Mouse (Mus musculus): ENCODE data around the gene Slc35g2. TPM values are rescaled to one million over a fixed set of nuclear protein-coding genes. Genes with fewer than 3 reads are reported as not detected.

The Slc35g2 gene
- polyA plus RNA-seq, 1 experiment from 2014 or later: 24.2 TPM

- Histone ChIP-seq H3K27me3 (ENCODE audit: control insufficient read depth, insufficient read depth, low read length) (no peaks in the 10 kb centered on the region), H3K9me3 (ENCODE audit: control insufficient read depth, low read length) (no peaks in the 10 kb centered on the region), H3K36me3 (replicated peaks; ENCODE audit: control insufficient read depth, insufficient read depth) (no peaks in the 10 kb centered on the region), H3K4me3 (replicated peaks; ENCODE audit: low read length) (peak overlapping the region; percentile 69), H3K4me1 (replicated peaks; ENCODE audit: control insufficient read depth, insufficient read depth, low read length) (peaks cover 11% of the 10 kb centered on the region), H3K9ac (peak overlapping the region; percentile 83), H3K27ac (peak overlapping the region; percentile 63; the same call in 1 of the 2 replicates), H3K4me2 (replicated peaks) (peak overlapping the region; percentile 70)
- DNase-seq (ENCODE audit: low spot score) (peak; percentile 35), ATAC-seq (ENCODE audit: low FRiP score) (peak; percentile 54; the same call in 1 of the 2 replicates)
- WGBS: 9% methylated on average over 32 of the region's 32 CpGs
Observed at GRCm38 (mm10) chr9:100569798-100570625, 878 bp downstream of the Slc35g2 start.

- H3K4me1 ChIP-seq (replicated peaks; ENCODE audit: control insufficient read depth, insufficient read depth, low read length): no peaks in the 10 kb centered on the region
- no peaks in the 10 kb centered on the region for H3K27me3 ChIP-seq (ENCODE audit: control insufficient read depth, insufficient read depth, low read length)
- H3K36me3 ChIP-seq (replicated peaks; ENCODE audit: control insufficient read depth, insufficient read depth): no peaks in the 10 kb centered on the region
- WGBS: 77% methylated on average over 10 of the region's 10 CpGs
- H3K9ac ChIP-seq: no peak overlapping the region
- H3K4me2 ChIP-seq (replicated peaks): no peak overlapping the region
- H3K4me3 ChIP-seq (replicated peaks; ENCODE audit: low read length): no peak overlapping the region
- no peak for ATAC-seq (ENCODE audit: low FRiP score)
- no peaks in the 10 kb centered on the region for H3K9me3 ChIP-seq (ENCODE audit: control insufficient read depth, low read length)
- DNase-seq (ENCODE audit: low spot score): no peak
- H3K27ac ChIP-seq: no peak overlapping the region
Observed at GRCm38 (mm10) chr9:100560251-100560890, 10.5 kb downstream of the Slc35g2 start.

- Histone ChIP-seq H3K27ac (no peak overlapping the region), H3K9me3 (ENCODE audit: control insufficient read depth, low read length) (no peaks in the 10 kb centered on the region), H3K4me2 (replicated peaks) (no peak overlapping the region), H3K9ac (no peak overlapping the region), H3K4me3 (replicated peaks; ENCODE audit: low read length) (no peak overlapping the region), H3K4me1 (replicated peaks; ENCODE audit: control insufficient read depth, insufficient read depth, low read length) (no peaks in the 10 kb centered on the region), H3K27me3 (ENCODE audit: control insufficient read depth, insufficient read depth, low read length) (no peaks in the 10 kb centered on the region), H3K36me3 (replicated peaks; ENCODE audit: control insufficient read depth, insufficient read depth) (no peaks in the 10 kb centered on the region)
- DNase-seq (ENCODE audit: low spot score) (no peak), ATAC-seq (ENCODE audit: low FRiP score) (no peak)
Observed at GRCm38 (mm10) chr9:100558991-100559390, 11.9 kb downstream of the Slc35g2 start.

- no peaks in the 10 kb centered on the region for H3K27me3 ChIP-seq (ENCODE audit: control insufficient read depth, insufficient read depth, low read length)
- H3K36me3 ChIP-seq (replicated peaks; ENCODE audit: control insufficient read depth, insufficient read depth): peaks cover 2% of the 10 kb centered on the region; the same call in 1 of the 2 replicates
- peaks cover under 1% of the 10 kb centered on the region; the same call in 1 of the 2 replicates for H3K9me3 ChIP-seq (ENCODE audit: control insufficient read depth, low read length)
- H3K9ac ChIP-seq: no peak overlapping the region
- no peak overlapping the region for H3K4me3 ChIP-seq (replicated peaks; ENCODE audit: low read length)
- no peaks in the 10 kb centered on the region for H3K4me1 ChIP-seq (replicated peaks; ENCODE audit: control insufficient read depth, insufficient read depth, low read length)
- no peak for DNase-seq (ENCODE audit: low spot score)
- 81% methylated on average over 4 of the region's 4 CpGs for WGBS
- no peak for ATAC-seq (ENCODE audit: low FRiP score)
- H3K27ac ChIP-seq: no peak overlapping the region
- H3K4me2 ChIP-seq (replicated peaks): no peak overlapping the region
Observed at GRCm38 (mm10) chr9:100558023-100558573, 12.8 kb downstream of the Slc35g2 start.

GRCm38 (mm10) chr9:100555686-100556085 lies 15.2 kb downstream of the Slc35g2 start:
- Histone ChIP-seq H3K9me3 (ENCODE audit: control insufficient read depth, low read length) (peaks cover 8% of the 10 kb centered on the region; the same call in 1 of the 2 replicates), H3K27me3 (ENCODE audit: control insufficient read depth, insufficient read depth, low read length) (no peaks in the 10 kb centered on the region), H3K9ac (no peak overlapping the region), H3K36me3 (replicated peaks; ENCODE audit: control insufficient read depth, insufficient read depth) (peaks cover 14% of the 10 kb centered on the region), H3K4me2 (replicated peaks) (no peak overlapping the region), H3K4me1 (replicated peaks; ENCODE audit: control insufficient read depth, insufficient read depth, low read length) (no peaks in the 10 kb centered on the region), H3K4me3 (replicated peaks; ENCODE audit: low read length) (no peak overlapping the region), H3K27ac (no peak overlapping the region)
- no peak for DNase-seq (ENCODE audit: low spot score)
- ATAC-seq (ENCODE audit: low FRiP score): no peak
- WGBS: 76% methylated on average over 5 of the region's 5 CpGs

GRCm38 (mm10) chr9:100548313-100548712 lies 22.6 kb downstream of the Slc35g2 start:
- Histone ChIP-seq H3K27ac (no peak overlapping the region), H3K4me1 (replicated peaks; ENCODE audit: control insufficient read depth, insufficient read depth, low read length) (peaks cover 20% of the 10 kb centered on the region), H3K9ac (no peak overlapping the region), H3K9me3 (ENCODE audit: control insufficient read depth, low read length) (peaks cover 18% of the 10 kb centered on the region), H3K4me2 (replicated peaks) (no peak overlapping the region), H3K4me3 (replicated peaks; ENCODE audit: low read length) (no peak overlapping the region), H3K27me3 (ENCODE audit: control insufficient read depth, insufficient read depth, low read length) (no peaks in the 10 kb centered on the region), H3K36me3 (replicated peaks; ENCODE audit: control insufficient read depth, insufficient read depth) (peaks cover 14% of the 10 kb centered on the region)
- ATAC-seq (ENCODE audit: low FRiP score): no peak
- no peak for DNase-seq (ENCODE audit: low spot score)
- 95% methylated on average over 2 of the region's 2 CpGs for WGBS

GRCm38 (mm10) chr9:100546594-100546910 lies 24.3 kb downstream of the Slc35g2 start:
- ATAC-seq (ENCODE audit: low FRiP score) (peak; percentile 29; the same call in 1 of the 2 replicates), DNase-seq (ENCODE audit: low spot score) (no peak)
- H3K4me1 ChIP-seq (replicated peaks; ENCODE audit: control insufficient read depth, insufficient read depth, low read length): peaks cover 26% of the 10 kb centered on the region
- 0 out of 2 replicates have a peak, but pooled peaks cover 2% of the 10 kb centered on the region for H3K36me3 ChIP-seq (replicated peaks; ENCODE audit: control insufficient read depth, insufficient read depth)
- H3K27me3 ChIP-seq (ENCODE audit: control insufficient read depth, insufficient read depth, low read length): no peaks in the 10 kb centered on the region
- 12% methylated on average over 9 of the region's 9 CpGs for WGBS
- H3K4me2 ChIP-seq (replicated peaks): peak overlapping the region; percentile 74
- H3K27ac ChIP-seq: peak overlapping the region; percentile 95
- peak overlapping the region; percentile 93 for H3K9ac ChIP-seq
- peak overlapping the region; percentile 98 for H3K4me3 ChIP-seq (replicated peaks; ENCODE audit: low read length)
- H3K9me3 ChIP-seq (ENCODE audit: control insufficient read depth, low read length): peaks cover 9% of the 10 kb centered on the region

GRCm38 (mm10) chr9:100545715-100546593 lies 24.9 kb downstream of the Slc35g2 start, which contains the start of gene Nck1:
Nck1 (minus strand) TSS chr9:100546134.
- peaks cover 9% of the 10 kb centered on the region for H3K9me3 ChIP-seq (ENCODE audit: control insufficient read depth, low read length)
- H3K9ac ChIP-seq: peak within 1 kb of the TSS; percentile 93
- peak within 1 kb of the TSS; percentile 74 for H3K4me2 ChIP-seq (replicated peaks)
- under 1% methylated on average over 92 of the region's 93 CpGs for WGBS
- peak within 1 kb of the TSS; percentile 98 for H3K4me3 ChIP-seq (replicated peaks; ENCODE audit: low read length)
- ATAC-seq (ENCODE audit: low FRiP score): peak; percentile 100
- no peaks in the 10 kb centered on the region for H3K27me3 ChIP-seq (ENCODE audit: control insufficient read depth, insufficient read depth, low read length)
- H3K27ac ChIP-seq: peak within 1 kb of the TSS; percentile 95
- peak; percentile 98 for DNase-seq (ENCODE audit: low spot score)
- H3K4me1 ChIP-seq (replicated peaks; ENCODE audit: control insufficient read depth, insufficient read depth, low read length): peaks cover 26% of the 10 kb centered on the region
- no peaks in the 10 kb centered on the region for H3K36me3 ChIP-seq (replicated peaks; ENCODE audit: control insufficient read depth, insufficient read depth)
